Mouse (Mus musculus): ENCODE measurements around the gene Sh3rf3. TPM values are rescaled to one million over a fixed set of nuclear protein-coding genes. Genes with fewer than 3 reads are reported as not detected.
A peak's percentile ranks its signal among the peaks of the same experiment; 100 is the strongest.

The Sh3rf3 gene
- total RNA-seq, 2 experiments from 2014 or later = 29.2 to 32.6 TPM

DNA sequence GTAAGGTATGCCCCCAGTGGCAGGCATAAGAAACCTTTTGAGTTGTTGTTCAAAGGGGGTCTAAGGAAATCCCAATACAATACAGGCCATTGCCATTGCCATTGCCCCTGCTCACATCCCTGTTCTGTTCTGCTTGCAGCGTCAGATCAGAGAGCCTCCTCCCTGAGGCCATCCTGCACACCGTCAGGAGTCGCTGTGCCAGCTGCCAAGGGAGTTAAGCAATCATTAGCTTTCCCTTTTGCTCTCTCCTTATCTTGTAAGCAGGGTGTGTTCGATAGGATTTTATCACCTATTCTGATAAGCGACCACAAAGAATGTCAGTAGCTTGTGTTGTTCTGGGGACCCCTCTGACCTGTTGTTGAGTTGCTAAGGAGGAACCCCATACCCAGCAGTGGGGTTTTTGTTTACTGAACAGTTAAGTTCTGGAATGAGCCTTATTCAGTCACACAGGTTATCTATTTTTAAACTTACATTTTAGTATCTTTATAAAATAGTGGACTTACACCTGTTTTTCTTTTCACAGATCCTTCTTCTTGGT lies 339.5 kb downstream of the Sh3rf3 start:
- DNase-seq (ENCODE audit: low spot score in 2 of 2) = no peak

DNA sequence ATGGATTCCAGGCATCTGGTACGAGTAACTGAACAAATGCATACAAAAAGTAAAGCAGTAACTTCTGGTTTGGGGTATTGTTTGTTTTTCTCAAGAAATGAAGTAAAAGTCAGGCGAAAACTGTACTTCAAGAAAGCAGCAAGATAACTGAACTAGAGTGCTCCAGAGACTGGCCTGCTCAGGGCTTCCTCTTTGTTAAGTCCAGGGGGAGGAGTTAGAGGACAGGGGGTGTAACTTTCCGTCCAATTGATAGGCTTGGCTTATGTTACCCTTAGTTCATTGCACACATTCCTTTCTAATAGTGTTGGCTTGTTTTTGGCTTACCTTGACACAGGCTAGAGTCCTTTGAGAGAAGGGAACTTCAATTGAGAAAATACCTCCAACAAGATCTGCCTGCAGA lies 345.5 kb downstream of the Sh3rf3 start:
- DNase-seq (ENCODE audit: low spot score in 2 of 2) = no peak

DNA sequence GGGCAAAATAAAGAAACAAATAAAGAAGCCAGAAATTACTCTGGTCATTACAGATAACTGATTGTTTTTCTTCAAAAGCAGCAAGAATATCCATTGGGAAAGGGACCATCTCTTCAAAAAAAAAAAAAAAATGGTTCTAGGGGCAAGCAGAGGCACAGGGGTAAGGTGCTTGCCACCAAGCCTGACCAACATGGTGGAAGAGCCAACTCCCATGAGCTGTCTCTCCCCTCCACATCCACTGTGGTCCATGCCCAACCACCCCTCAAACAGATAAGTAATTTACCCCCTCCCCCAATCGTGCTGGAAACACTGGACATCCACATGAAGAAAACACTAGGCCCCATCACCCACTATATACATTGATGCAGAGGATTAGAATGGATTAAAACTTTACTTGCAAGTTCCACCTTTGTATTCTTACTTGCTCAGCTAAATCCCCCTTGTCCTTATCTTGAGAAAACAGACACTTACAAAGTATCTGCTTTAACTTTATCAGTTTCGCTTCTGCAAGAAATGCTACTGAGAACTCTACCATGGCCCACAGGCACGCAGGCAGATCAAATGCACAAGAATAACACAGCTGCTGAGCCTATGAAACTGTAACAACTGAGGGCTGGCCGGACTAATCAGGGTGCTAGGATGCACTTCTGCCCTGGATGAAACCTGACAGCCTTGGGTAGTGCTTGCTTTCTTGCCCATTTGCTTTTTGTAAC lies 349.2 kb downstream of the Sh3rf3 start:
- no peak for DNase-seq (ENCODE audit: low spot score in 2 of 2)

DNA sequence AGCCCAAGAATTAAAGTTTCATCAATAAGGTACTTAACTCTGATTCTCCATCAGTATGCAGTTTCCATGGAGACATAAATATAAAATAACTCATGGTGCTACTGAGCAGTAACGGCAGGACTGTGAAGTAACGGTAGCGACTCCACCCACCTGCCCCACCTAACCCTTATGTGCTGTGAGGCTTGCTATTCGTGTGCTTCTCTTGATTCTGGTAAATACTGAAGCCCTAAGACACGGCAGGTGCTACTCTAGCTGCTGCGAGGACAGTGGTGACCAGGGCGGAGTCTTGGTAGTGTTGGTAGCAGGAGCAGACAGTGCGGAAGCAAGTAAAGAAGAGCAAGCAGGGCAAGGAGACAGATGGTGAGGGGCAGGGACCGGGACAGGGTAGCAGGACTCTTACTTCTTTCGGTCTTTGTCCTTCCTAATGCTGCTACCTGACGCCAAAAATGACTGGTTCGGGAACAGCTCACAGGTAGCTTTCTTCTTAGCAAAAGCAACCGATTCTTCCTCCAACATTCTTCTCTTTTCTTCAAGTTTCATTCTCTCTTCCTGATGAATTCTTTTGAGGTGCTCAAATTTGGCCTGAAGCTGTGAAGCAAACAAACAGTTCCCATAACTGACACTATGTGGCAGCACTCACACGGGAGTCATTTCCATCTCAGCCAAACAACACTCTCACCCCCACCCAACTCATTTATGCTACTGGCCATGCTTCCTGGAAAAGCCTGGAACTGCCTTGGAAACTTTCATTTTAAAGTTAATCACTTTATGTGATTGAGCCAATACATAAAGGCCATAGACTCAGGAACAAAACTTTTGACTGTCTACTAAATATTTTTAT lies 353.2 kb downstream of the Sh3rf3 start:
- DNase-seq (ENCODE audit: low spot score in 2 of 2) = peak in 1 of 2 experiments; percentile 82

DNA sequence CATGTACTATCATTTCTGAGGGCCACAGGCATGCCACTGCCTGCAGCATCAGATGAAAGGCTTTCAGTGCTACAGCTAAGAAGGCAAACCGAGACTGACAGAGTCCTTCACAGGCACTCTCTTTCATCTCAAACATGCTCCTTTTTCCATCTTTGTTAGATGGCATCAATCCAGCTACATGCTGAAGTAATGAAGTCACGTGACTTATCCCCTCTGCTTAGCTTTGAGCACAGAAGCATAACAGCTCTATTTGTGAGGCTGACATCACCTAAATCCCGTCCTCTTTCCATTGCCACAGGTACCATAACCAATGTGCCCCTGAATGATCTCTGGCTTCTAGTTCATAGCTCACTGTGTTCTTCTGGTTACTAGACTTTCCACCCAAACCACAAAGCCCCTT lies 357.9 kb downstream of the Sh3rf3 start:
- DNase-seq (ENCODE audit: low spot score in 2 of 2) = no peak

DNA sequence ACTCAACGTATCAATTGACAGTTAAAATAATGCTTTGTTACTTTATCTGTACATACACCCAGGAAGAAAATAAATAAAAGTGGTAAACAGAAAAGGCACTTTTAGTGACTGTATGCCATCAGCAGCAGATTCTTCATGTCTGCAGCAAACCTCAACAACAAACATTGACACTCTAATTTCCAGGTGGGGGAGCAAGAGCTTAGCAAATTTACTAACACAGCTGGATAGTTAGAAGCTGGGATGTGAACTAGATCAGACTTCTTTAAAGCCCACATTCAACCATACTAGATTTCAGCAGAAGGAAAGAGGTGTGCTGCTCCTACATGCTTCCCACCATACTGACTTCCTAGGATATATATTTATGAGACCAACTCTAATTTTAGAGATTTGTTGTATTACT lies 359.4 kb downstream of the Sh3rf3 start:
- no peak for DNase-seq (ENCODE audit: low spot score in 2 of 2)

DNA sequence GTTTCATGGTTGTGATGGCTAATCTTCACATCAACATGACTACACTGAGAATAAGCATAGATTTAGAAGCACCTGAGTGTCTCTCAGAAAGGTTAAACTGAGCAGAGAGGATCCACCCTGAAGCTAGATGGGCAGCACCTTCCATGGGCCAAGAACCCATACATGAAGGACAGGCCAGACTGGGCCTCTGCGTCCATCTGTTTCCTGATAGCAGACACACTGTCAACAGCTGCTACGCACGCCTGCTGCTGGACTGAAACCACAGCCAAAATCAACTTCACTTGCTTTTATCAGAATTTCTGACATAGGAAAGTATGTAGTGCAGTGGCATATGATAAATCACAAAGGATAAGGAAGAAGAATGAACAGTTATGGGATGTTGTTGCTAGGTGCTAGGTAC lies 366.5 kb downstream of the Sh3rf3 start:
- no peak for DNase-seq (ENCODE audit: low spot score in 2 of 2)

DNA sequence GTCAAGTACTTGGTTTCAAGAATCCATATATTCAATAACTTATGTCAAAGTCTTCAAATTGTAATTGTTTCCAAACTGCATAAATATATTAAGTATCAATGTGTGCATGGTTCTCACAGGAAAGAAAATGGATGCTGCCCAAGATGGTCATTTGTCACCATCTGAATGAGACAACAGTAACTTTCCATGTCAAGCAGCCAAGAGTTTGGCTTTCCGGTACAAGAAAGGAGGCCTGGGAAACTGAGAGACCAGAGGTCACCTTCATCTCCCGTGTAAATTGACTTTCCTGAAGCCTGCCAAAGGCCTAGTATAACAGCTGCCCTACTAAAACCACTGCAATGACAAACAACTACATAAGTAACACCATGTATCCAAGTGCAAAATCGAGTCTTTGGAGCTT lies 369.1 kb downstream of the Sh3rf3 start:
- DNase-seq (ENCODE audit: low spot score in 2 of 2) = no peak

Small RNA genes within 50 kb of the gene (microRNA-seq; reads per million reads assigned to microRNA genes)
- 0 reads per million in 2 experiments for gene Gm27672

Other genes with a start within 250 kb of the Sh3rf3 start
- gene Edar, start 137.7 kb upstream of the Sh3rf3 start, total RNA-seq (2021) = not detected
- gene Gm17542, start 95.1 kb upstream of the Sh3rf3 start, total RNA-seq (2021) = not detected